Mouse (Mus musculus) midbrain, postnatal 0 days (tissue): Measurements from ENCODE around the gene Rad51b. TPM values are rescaled to one million over a fixed set of nuclear protein-coding genes. Genes with fewer than 3 reads are reported as not detected.

Experiments used
- ATAC-seq: fragments of 200-750 bp; cut with Nextera tagmentation; 2 replicates; pipeline ENCODE4 v1.8.0; 2017; ENCODE audit warnings: moderate number of reproducible peaks, mild to moderate bottlenecking, moderate TSS enrichment, moderate library complexity; ENCODE audit not compliant: low FRiP score
- DNase-seq: peaks from one replicate; pipeline ENCODE4 v3.0.0-alpha.2; 2015; ENCODE audit warnings: low spot score
- H3K27ac ChIP-seq: fragments of 300-500 bp; sonication (generic); 2 replicates; pipeline ENCODE4 v1.5.1; 2014; ENCODE audit warnings: low read depth, mild to moderate bottlenecking, low read length, mixed read lengths
- H3K27me3 ChIP-seq: fragments of 300-500 bp; sonication (generic); 2 replicates; pipeline ENCODE4 v1.6.1; 2014; ENCODE audit warnings: low read length, control low read depth, mixed read lengths; ENCODE audit not compliant: insufficient read depth
- H3K36me3 ChIP-seq: fragments of 300-500 bp; sonication (generic); 2 replicates; pipeline ENCODE4 v1.6.1; 2014; ENCODE audit warnings: low read length, control low read depth, mixed read lengths; ENCODE audit not compliant: insufficient read depth
- H3K4me1 ChIP-seq: fragments of 300-500 bp; sonication (generic); 2 replicates; pipeline ENCODE4 v1.6.1; 2014; ENCODE audit warnings: mild to moderate bottlenecking, control low read depth, antibody characterized with exemption, low read length, mixed read lengths; ENCODE audit not compliant: insufficient read depth
- H3K4me2 ChIP-seq: fragments of 300-500 bp; sonication (generic); 2 replicates; pipeline ENCODE4 v1.6.1; 2014; ENCODE audit warnings: low read depth, mild to moderate bottlenecking, low read length, mixed read lengths; ENCODE audit not compliant: poor library complexity, severe bottlenecking
- H3K4me3 ChIP-seq: fragments of 300-500 bp; sonication (generic); 2 replicates; pipeline ENCODE4 v1.5.1; 2014; ENCODE audit warnings: low read depth, mild to moderate bottlenecking, low read length, moderate library complexity
- H3K9ac ChIP-seq: fragments of 300-500 bp; sonication (generic); replicated peaks from 2 replicates; pipeline ENCODE4 v1.6.1; 2014; ENCODE audit warnings: mild to moderate bottlenecking, low read length, moderate library complexity, mixed read lengths; ENCODE audit not compliant: poor library complexity, severe bottlenecking
- H3K9me3 ChIP-seq: fragments of 300-500 bp; sonication (generic); 2 replicates; pipeline ENCODE4 v1.6.1; 2016; ENCODE audit warnings: low read length, control low read depth
- CTCF ChIP-seq: IDR thresholded peaks from 2 replicates; pipeline ENCODE4 v1.5.1; 2016; ENCODE audit warnings: antibody characterized with exemption, mild to moderate bottlenecking
- WGBS: fragments of 180-500 bp; shearing (Covaris S2); extraction: QIAGEN DNeasy Blood & Tissue Kit; methylation state at CpG from one replicate; pipeline ENCODE4 v1.1.7; 2014; 5-methylcytosine and 5-hydroxymethylcytosine counted together
- polyA plus RNA-seq: library from polyadenylated mRNA; unstranded; fragments of >200 nt; fragmentation: Nextera tagmentation; extraction: Ambion mirVana; gene quantifications from 2 replicates; pipeline ENCODE4 v1.2.1, GENCODE M21; 2015
- total RNA-seq: library from RNA; depleted of rRNA; stranded (reverse); fragments of >200 nt; gene quantifications from 2 replicates; pipeline ENCODE4 v1.2.3, GENCODE M21; 2014

Rad51b gene
- total and polyA plus RNA-seq, 2 experiments from 2014 or later: 0.22 to 0.74 TPM

DNA sequence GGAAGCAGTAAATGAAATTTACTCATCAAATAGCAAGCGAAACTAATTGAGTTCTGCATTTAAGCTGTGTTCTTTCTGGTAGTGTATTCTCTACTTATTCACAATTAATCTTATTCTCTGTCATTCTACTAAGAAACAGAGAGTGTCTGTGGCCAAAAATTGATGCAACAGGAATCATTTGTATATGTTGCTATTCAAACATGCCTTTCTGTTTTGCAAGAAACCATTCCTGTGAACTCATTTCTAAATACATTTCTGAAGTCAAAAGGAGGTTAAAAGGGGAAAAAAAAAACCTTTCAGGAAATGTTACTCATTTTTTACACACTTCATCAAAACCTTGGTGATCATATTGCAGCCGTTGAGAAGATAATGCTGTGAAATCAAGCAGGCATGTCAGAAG lies 96.6 kb downstream of the Rad51b start:
- H3K9me3 ChIP-seq: no peaks in the 10 kb centered on the region
- no peak overlapping the region for H3K9ac ChIP-seq
- ATAC-seq: no peak
- H3K4me1 ChIP-seq: no peaks in the 10 kb centered on the region
- no peak overlapping the region for H3K4me2 ChIP-seq
- H3K27me3 ChIP-seq: no peaks in the 10 kb centered on the region
- no peak overlapping the region for H3K27ac ChIP-seq
- no peaks in the 10 kb centered on the region for H3K36me3 ChIP-seq
- WGBS: 86% methylated on average over 2 of the region's 2 CpGs
- no peak for DNase-seq
- H3K4me3 ChIP-seq: no peak overlapping the region
- TF ChIP-seq CTCF: no peak

DNA sequence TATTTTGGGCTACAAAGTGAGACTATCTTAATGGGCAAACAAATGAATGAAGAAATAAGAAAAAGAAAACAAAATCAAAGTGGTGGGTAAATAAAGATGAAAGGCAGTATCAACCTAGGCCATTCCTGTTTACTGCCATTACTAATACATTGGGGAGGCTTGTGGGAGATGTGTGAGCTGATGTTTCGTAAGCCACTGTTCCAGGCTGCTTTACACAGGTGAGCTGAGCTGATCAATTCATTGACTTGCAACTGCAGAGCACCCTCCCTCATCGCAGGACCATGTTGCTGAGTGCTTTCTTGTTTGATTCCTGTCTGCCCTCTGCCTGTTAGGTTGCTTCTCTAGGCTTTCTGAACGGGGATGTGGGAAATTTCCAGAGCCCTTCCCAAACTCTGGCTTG lies 106.9 kb downstream of the Rad51b start:
- no peak overlapping the region for H3K9ac ChIP-seq
- H3K9me3 ChIP-seq: no peaks in the 10 kb centered on the region
- 71% methylated on average over 3 of the region's 3 CpGs for WGBS
- ATAC-seq: no peak
- no peak for DNase-seq
- H3K4me3 ChIP-seq: no peak overlapping the region
- no peaks in the 10 kb centered on the region for H3K27me3 ChIP-seq
- TF ChIP-seq CTCF: no peak
- no peaks in the 10 kb centered on the region for H3K4me1 ChIP-seq
- H3K27ac ChIP-seq: no peak overlapping the region
- no peaks in the 10 kb centered on the region for H3K36me3 ChIP-seq
- no peak overlapping the region for H3K4me2 ChIP-seq

DNA sequence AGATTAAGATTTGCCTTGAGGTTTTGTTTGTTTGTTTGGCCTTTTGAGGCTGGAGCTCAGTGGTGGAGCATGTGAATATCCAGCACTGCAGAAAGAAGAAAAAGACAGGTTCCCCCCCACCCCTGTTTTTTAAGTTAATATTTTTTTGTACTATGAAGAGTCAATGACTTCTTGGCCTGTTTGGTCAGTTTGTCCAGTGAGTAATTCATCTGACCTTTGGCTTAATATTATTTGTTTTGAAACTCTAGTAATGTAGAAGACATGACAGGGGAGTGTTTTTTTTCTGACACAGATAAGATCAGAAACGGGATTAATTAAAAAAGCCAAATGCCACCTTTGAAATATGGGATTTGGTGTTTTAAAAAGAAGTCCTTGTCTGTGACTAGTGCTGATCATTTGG lies 107.4 kb downstream of the Rad51b start:
- H3K4me3 ChIP-seq: no peak overlapping the region
- H3K27ac ChIP-seq: no peak overlapping the region
- no peak overlapping the region for H3K9ac ChIP-seq
- DNase-seq (no peak), ATAC-seq (no peak)
- no peaks in the 10 kb centered on the region for H3K4me1 ChIP-seq
- H3K9me3 ChIP-seq: no peaks in the 10 kb centered on the region
- WGBS: 84% methylated on average over 1 of the region's 1 CpGs
- H3K27me3 ChIP-seq: no peaks in the 10 kb centered on the region
- TF ChIP-seq CTCF: no peak
- no peak overlapping the region for H3K4me2 ChIP-seq
- no peaks in the 10 kb centered on the region for H3K36me3 ChIP-seq

DNA sequence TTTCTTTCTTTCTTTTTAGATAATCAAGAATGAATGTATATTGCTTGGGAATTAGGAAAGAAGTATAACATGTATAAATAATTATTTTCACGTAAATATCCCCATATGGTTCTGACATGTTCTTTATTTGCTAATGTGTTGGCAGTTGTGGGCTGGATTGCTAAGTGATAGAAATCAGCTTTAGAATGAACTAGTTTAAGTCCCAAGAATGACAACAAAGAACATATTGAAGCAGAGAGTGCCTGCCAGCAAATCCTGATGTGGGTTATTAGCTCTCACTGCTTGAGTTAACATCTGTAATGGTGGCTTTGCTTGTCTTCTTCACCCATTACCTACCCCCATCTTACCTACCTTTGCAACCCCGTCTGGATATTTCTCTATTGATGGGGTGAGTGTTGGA lies 111.6 kb downstream of the Rad51b start:
- H3K36me3 ChIP-seq: no peaks in the 10 kb centered on the region
- H3K4me3 ChIP-seq: no peak overlapping the region
- TF ChIP-seq CTCF: no peak
- no peaks in the 10 kb centered on the region for H3K27me3 ChIP-seq
- no peak overlapping the region for H3K27ac ChIP-seq
- no peaks in the 10 kb centered on the region for H3K9me3 ChIP-seq
- ATAC-seq (no peak), DNase-seq (no peak)
- H3K4me1 ChIP-seq: no peaks in the 10 kb centered on the region
- H3K9ac ChIP-seq: no peak overlapping the region
- H3K4me2 ChIP-seq: no peak overlapping the region
- WGBS: 67% methylated on average over 2 of the region's 2 CpGs

DNA sequence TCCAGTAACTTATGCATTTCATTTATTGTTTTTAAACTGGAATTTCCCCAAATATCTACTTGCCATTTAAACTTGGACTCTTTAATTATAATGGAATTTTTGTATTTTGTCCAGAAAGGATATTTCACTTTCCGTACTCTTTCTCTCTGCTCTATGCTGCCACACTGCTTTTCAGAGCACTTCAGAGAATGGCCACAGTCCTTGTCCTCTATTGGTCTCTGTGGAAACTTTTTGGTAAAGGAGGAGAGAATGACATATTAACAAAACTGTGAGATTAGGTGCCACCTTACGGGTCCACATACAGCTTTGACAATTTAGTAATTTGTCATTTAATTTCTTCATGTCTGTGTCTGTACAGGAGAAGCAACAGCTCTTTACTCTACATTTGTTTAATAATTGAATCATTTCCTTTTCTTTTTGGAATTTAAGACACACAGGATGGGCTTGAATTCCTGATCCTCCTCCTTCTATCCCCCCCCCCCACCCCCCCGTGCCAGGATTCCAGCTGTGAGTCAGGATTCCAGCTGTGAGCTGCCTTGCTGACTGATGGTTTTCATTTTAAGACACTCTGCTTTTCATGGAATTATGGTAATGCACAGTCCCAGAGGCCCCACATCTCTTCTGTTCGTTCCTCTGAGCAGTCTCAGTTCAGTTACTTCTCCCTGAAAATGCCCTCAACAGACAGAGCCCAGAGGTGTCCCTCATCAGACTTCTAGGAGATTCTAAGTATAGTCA lies 112.2 kb downstream of the Rad51b start:
- no peak for DNase-seq
- TF ChIP-seq CTCF: no peak
- WGBS: 35% methylated on average over 3 of the region's 4 CpGs

DNA sequence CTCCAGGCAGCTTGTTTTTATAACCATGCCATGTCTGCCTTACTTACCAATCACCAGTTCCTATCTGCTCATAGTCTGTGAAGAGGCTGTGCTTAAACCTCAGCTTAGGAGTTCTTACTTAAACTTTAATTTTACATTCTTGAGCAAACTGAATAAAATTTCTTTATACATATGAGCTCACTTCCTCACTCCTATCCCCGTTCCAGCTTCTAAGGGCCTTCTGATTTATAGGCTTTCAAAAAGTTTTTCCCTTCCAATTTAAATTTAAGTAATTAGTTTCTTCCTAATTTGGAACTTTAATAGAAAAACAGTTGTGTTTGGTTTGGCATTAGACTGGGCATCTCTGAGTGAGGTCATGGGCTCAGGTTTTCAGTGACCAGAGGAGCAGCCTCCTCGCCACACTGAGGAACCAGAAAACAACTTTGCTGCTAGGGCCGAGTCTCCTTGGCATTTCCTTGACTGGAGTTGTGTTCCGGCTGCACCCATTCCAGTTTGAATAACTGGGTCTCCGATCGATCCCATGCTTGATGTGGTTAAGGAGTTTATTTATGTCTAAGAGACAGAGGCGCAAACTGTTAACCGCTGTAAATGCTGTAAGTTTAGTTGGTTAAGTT lies 115.9 kb downstream of the Rad51b start:
- Histone ChIP-seq H3K4me3 (no peak overlapping the region), H3K27ac (no peak overlapping the region), H3K27me3 (no peaks in the 10 kb centered on the region), H3K9ac (no peak overlapping the region), H3K4me2 (no peak overlapping the region), H3K4me1 (no peaks in the 10 kb centered on the region), H3K9me3 (no peaks in the 10 kb centered on the region), H3K36me3 (no peaks in the 10 kb centered on the region)
- no peak for TF ChIP-seq CTCF
- DNase-seq (no peak), ATAC-seq (no peak)
- 94% methylated on average over 8 of the region's 8 CpGs for WGBS

More for the DNA sequence above, 112.2 kb downstream of the Rad51b start:
- Histone ChIP-seq H3K4me2 (no peak overlapping the region), H3K4me3 (no peak overlapping the region), H3K27ac (no peak overlapping the region), H3K36me3 (no peaks in the 10 kb centered on the region), H3K4me1 (no peaks in the 10 kb centered on the region), H3K9ac (no peak overlapping the region), H3K9me3 (no peaks in the 10 kb centered on the region), H3K27me3 (no peaks in the 10 kb centered on the region)
- no peak for ATAC-seq
